Mouse (Mus musculus) heart, embryonic 11.5 days (tissue): ENCODE measurements at regions not wholly inside any gene's neighbourhood (a gene's known extent, or its start where the extent isn't known, plus 50 kb on each side); places are given as distances from the start of the nearest gene placed in this dataset.

ENCODE experiments used
- ATAC-seq: fragments of 200-750 bp; cut with Nextera tagmentation; replicated peaks from 2 replicates; pipeline ENCODE4 v1.8.0; 2017; ENCODE audit warnings: moderate library complexity; ENCODE audit not compliant: insufficient number of reproducible peaks, low FRiP score, low TSS enrichment
- H3K27ac ChIP-seq: fragments of 300-500 bp; sonication (generic); 2 replicates; pipeline ENCODE4 v1.5.1; 2014; ENCODE audit warnings: mild to moderate bottlenecking, low read depth, low read length
- H3K27me3 ChIP-seq: fragments of 300-500 bp; sonication (generic); 2 replicates; pipeline ENCODE4 v1.6.1; 2014; ENCODE audit warnings: mild to moderate bottlenecking, low read length, mixed read lengths; ENCODE audit not compliant: control insufficient read depth, insufficient read depth
- H3K36me3 ChIP-seq: fragments of 300-500 bp; sonication (generic); 2 replicates; pipeline ENCODE4 v1.6.1; 2014; ENCODE audit warnings: mild to moderate bottlenecking, low read length, moderate library complexity, mixed read lengths; ENCODE audit not compliant: control insufficient read depth, insufficient read depth
- H3K4me1 ChIP-seq: fragments of 300-500 bp; sonication (generic); 2 replicates; pipeline ENCODE4 v1.6.1; 2014; ENCODE audit warnings: low read length; ENCODE audit not compliant: control insufficient read depth, insufficient read depth
- H3K4me2 ChIP-seq: fragments of 300-500 bp; sonication (generic); 2 replicates; pipeline ENCODE4 v1.6.1; 2014; ENCODE audit warnings: mild to moderate bottlenecking, moderate library complexity
- H3K4me3 ChIP-seq: fragments of 300-500 bp; sonication (generic); 2 replicates; pipeline ENCODE4 v1.5.1; 2014; ENCODE audit warnings: low read depth, low read length
- H3K9ac ChIP-seq: fragments of 300-500 bp; sonication (generic); 2 replicates; pipeline ENCODE4 v1.6.1; 2014; ENCODE audit warnings: mild to moderate bottlenecking, low read depth, low read length, moderate library complexity
- H3K9me3 ChIP-seq: fragments of 300-500 bp; sonication (generic); replicated peaks from 2 replicates; pipeline ENCODE4 v1.6.1; 2016; ENCODE audit warnings: low read length; ENCODE audit not compliant: control insufficient read depth
- WGBS: fragments of 180-500 bp; shearing (Covaris S2); extraction: QIAGEN DNeasy Blood & Tissue Kit; methylation state at CpG from one replicate; pipeline ENCODE4 v1.1.7; 2014; ENCODE audit not compliant: insufficient replicate concordance; 5-methylcytosine and 5-hydroxymethylcytosine counted together

DNA sequence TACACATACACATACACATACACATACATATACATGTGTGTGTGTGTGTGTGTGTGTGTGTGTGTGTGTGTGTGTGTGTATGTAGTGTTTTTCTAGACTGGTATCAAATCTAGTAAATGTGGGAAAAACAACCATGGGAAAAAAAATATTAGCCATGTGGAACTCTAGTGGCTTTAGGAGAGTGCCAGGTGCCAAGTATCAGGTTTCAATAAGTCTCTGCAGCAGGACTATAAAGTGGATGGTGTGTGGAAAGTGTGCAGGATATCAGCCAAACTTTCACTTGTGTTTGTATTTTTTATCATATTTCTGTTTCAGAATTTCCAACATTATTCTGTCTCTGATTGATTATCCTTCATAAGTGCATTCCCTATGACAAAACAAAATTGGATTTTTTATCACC is 653.3 kb upstream of the Fam98a start:
- H3K27me3 ChIP-seq = no peaks in the 10 kb centered on the region
- no peak for ATAC-seq
- H3K4me2 ChIP-seq = no peak overlapping the region
- no peaks in the 10 kb centered on the region for H3K4me1 ChIP-seq
- H3K36me3 ChIP-seq = no peaks in the 10 kb centered on the region
- no peak overlapping the region for H3K9ac ChIP-seq
- H3K27ac ChIP-seq = no peak overlapping the region
- no peak overlapping the region for H3K4me3 ChIP-seq
- H3K9me3 ChIP-seq = no peaks in the 10 kb centered on the region

DNA sequence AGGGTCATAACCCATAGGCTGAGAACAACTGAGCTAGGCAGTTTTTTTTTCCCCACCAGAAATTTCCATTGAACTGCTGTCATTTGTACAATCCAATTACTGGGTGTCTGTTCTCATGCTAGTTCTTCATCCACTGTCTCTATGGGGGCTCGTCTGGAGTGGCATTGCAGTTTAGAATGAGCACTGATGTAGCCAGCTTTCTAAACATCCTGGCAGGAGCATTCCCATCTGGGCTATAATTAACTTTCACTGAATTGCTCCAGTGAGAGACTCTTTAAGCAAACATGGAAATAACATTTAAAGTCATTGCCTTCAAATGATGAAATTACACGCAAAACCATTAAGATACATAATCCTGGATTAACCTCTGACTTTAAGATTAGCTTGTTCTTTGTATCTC is 633.1 kb upstream of the Fam98a start:
- Histone ChIP-seq H3K36me3 (no peaks in the 10 kb centered on the region), H3K27me3 (no peaks in the 10 kb centered on the region), H3K27ac (no peak overlapping the region), H3K4me3 (no peak overlapping the region), H3K9me3 (no peaks in the 10 kb centered on the region), H3K4me1 (no peaks in the 10 kb centered on the region), H3K4me2 (no peak overlapping the region), H3K9ac (no peak overlapping the region)
- no peak for ATAC-seq
- 65% methylated on average over 2 of the region's 2 CpGs for WGBS

DNA sequence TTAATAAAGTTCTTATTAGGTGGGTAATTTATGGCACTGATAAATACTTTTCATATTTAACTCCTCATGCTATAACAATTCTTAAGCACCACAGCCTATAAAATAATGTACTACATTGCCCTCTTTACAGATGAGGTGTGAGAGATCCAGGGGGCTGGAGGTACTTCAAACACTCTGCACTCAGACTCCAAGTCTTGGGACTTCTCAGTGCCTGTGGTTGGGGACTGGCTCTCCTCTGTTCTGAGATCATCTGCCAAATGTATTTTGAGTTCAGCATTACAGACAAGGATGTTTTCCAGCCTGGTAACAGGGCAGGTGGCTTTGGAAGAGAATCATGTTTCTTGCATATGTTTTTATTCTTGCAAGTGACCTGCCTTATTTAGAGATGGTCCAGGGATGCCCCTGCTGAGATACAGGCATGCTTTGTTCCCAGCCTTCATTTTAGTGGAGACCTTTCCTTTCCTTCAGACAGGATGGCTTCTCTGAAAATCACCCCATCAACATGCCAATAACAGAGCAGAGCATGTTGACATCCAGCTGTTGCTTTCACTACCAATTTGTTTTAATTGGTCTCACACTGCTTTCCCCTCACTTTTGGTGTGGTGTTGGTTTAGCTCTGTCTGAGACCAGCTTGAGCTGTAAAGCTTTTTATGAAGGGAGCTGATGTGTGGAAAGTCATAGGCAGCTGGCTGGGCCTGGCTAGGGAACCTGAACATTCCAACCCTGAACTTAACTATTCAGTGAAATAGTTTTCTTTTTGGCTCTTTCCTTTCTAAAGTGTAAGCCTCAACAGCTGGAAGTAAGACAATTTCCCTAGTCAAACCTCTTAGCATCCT is 585.1 kb upstream of the Fam98a start:
- no peak overlapping the region for H3K9ac ChIP-seq
- H3K4me2 ChIP-seq = no peak overlapping the region
- H3K27ac ChIP-seq = no peak overlapping the region
- no peak overlapping the region for H3K4me3 ChIP-seq
- no peaks in the 10 kb centered on the region for H3K4me1 ChIP-seq
- ATAC-seq = no peak
- no peaks in the 10 kb centered on the region for H3K9me3 ChIP-seq
- H3K36me3 ChIP-seq = no peaks in the 10 kb centered on the region
- H3K27me3 ChIP-seq = no peaks in the 10 kb centered on the region

DNA sequence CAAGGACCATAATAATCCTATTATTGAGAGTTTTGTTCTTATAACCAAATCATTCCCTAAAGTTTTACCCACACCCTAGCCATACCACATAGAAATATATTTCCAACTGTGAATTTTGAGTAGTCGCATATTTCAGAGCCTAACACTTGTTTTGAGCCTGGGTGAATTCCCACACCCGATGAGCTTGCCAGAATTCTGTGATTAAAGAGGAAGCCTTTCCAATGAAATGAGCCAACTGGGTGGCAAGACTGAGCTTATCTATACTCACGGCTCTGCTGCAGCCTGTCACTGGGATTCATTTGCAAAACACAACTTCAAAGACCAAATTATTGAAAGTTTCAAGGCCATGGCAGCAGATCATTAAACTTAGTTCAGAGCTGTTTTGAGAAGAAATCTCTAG is 582.3 kb upstream of the Fam98a start:
- ATAC-seq = no peak
- WGBS = 59% methylated on average over 3 of the region's 3 CpGs

DNA sequence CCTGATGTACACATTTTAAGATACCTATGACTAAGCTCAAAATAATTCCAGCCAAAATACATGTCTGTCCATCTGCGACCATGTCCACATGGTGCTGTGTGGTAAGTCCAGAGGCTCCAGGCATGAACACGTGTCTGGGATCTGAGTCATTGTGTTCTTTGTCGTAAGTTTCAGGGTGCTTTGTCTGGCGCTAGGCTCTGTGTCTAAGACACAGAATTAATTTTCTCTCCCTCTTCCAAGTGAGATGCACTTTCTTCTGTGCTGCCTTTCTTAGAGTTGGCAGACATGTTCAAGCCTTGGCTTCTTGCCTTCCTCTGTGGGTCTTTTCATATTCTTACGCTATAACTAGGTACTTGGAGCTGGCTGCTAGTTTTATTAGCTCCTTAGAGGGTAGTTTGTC is 573.5 kb upstream of the Fam98a start:
- ATAC-seq = no peak
- 91% methylated on average over 5 of the region's 5 CpGs for WGBS

More for the DNA sequence above, 582.3 kb upstream of the Fam98a start:
- H3K36me3 ChIP-seq = no peaks in the 10 kb centered on the region
- no peak overlapping the region for H3K4me2 ChIP-seq
- no peaks in the 10 kb centered on the region for H3K4me1 ChIP-seq
- no peak overlapping the region for H3K9ac ChIP-seq
- H3K9me3 ChIP-seq = no peaks in the 10 kb centered on the region
- no peaks in the 10 kb centered on the region for H3K27me3 ChIP-seq
- no peak overlapping the region for H3K27ac ChIP-seq
- H3K4me3 ChIP-seq = no peak overlapping the region

DNA sequence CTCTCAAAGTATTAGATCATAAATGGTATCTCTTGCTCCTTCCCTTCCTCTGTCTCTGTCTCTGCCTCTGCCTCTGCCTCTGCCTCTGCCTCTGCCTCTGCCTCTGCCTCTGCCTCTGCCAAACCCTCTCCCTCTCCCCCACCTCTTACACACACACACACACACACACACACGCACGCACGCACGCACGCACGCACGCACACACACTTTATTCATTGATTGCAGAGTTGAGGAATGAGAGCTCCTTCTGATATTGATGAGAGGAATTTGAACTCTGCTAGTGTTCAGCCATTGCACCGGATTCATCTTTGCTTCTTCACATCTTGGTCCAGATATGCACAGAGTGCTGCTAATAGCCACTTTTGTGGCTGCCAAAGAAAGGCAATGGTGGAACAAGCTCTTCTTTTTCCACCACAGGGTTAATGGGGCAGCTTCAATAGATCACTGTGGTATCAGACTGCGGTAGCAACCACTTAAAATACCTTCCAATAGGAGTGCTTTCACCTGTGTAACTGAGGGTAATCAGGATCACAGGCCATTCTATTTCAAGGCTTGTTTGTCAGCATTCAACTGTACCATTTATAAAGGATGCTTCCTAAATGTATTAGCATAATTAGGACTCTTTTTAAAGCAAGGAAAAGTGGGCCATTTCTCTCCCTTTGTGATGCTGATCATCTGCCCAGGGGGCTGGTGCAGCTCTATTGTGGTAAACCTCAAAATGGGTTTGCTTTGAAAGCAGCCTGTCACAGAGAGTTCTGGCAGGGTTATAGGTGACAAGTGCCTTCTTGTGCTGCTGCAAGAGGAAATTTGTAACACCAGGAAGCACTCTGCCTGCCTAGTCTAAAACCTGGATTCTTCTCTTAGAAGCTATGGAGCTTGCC is 559.8 kb upstream of the Fam98a start:
- Histone ChIP-seq H3K27ac (no peak overlapping the region), H3K9ac (no peak overlapping the region), H3K4me1 (no peaks in the 10 kb centered on the region), H3K9me3 (no peaks in the 10 kb centered on the region), H3K27me3 (no peaks in the 10 kb centered on the region), H3K4me2 (no peak overlapping the region), H3K4me3 (no peak overlapping the region), H3K36me3 (no peaks in the 10 kb centered on the region)
- 75% methylated on average over 9 of the region's 9 CpGs for WGBS
- ATAC-seq = no peak

More for the DNA sequence above, 573.5 kb upstream of the Fam98a start:
- no peaks in the 10 kb centered on the region for H3K9me3 ChIP-seq
- no peaks in the 10 kb centered on the region for H3K27me3 ChIP-seq
- H3K36me3 ChIP-seq = no peaks in the 10 kb centered on the region
- H3K9ac ChIP-seq = no peak overlapping the region
- no peak overlapping the region for H3K4me2 ChIP-seq
- H3K4me1 ChIP-seq = no peaks in the 10 kb centered on the region
- H3K27ac ChIP-seq = no peak overlapping the region
- H3K4me3 ChIP-seq = no peak overlapping the region

DNA sequence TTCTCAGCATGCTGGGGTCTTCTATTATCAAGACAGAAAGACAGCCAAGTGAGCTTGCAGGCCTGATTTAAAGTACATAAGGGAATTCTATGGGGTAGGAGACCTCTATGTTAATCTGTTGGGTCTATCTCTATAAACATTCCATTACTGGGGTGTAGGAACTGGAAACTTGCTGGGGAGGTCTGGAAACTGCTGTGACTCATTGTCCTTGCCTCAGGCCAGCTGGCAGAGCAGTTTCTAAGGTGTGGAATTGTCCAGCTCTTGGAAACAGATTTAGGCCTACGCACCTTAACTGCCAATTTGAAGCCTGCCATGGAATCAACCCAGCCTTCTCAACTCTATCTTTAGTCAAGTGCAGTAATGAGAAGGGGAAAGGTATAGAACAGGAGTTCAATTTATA is 559.1 kb upstream of the Fam98a start:
- 89% methylated on average over 1 of the region's 1 CpGs for WGBS
- no peak for ATAC-seq
- H3K4me3 ChIP-seq = no peak overlapping the region
- H3K4me1 ChIP-seq = no peaks in the 10 kb centered on the region
- no peaks in the 10 kb centered on the region for H3K27me3 ChIP-seq
- H3K9ac ChIP-seq = no peak overlapping the region
- no peaks in the 10 kb centered on the region for H3K9me3 ChIP-seq
- H3K36me3 ChIP-seq = no peaks in the 10 kb centered on the region
- no peak overlapping the region for H3K27ac ChIP-seq
- H3K4me2 ChIP-seq = no peak overlapping the region

DNA sequence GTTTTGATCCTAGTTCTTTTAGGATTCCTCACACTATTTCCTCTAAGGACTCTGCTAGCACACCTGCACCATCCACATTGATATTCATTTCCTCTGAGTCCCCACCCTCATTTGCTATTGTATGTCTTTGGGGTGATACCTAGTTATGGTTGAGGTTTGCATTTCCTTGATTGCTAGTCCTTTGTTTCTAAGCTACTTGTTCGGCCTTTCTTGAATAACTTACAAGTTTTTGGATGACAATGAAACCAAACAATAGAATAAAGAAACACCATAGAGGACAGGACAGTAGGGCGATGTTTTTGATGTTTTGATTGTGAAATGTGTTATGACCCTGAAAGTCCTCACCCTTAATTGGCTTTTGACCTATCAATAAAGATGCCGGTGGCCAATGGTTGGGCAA is 531.8 kb upstream of the Fam98a start:
- Histone ChIP-seq H3K9me3 (no peaks in the 10 kb centered on the region), H3K36me3 (no peaks in the 10 kb centered on the region), H3K4me1 (no peaks in the 10 kb centered on the region), H3K27ac (no peak overlapping the region), H3K4me2 (no peak overlapping the region), H3K4me3 (no peak overlapping the region), H3K27me3 (no peaks in the 10 kb centered on the region), H3K9ac (no peak overlapping the region)
- no peak for ATAC-seq
- WGBS = 83% methylated on average over 3 of the region's 3 CpGs
